Mouse (Mus musculus) adrenal gland, postnatal 14 days (tissue): Measurements from ENCODE around the gene Pxylp1. TPM values are rescaled to one million over a fixed set of nuclear protein-coding genes. Genes with fewer than 3 reads are reported as not detected.

ENCODE experiments used
- DNase-seq: peaks from one replicate; pipeline ENCODE4 v3.0.0; 2021; ENCODE audit warnings: mixed read lengths
- total RNA-seq: library from RNA; stranded (reverse); gene quantifications from 2 replicates; pipeline ENCODE4 v1.2.3, GENCODE M21; 2021

The Pxylp1 gene
- total RNA-seq, 1 experiment from 2014 or later: 8.4 TPM

DNA sequence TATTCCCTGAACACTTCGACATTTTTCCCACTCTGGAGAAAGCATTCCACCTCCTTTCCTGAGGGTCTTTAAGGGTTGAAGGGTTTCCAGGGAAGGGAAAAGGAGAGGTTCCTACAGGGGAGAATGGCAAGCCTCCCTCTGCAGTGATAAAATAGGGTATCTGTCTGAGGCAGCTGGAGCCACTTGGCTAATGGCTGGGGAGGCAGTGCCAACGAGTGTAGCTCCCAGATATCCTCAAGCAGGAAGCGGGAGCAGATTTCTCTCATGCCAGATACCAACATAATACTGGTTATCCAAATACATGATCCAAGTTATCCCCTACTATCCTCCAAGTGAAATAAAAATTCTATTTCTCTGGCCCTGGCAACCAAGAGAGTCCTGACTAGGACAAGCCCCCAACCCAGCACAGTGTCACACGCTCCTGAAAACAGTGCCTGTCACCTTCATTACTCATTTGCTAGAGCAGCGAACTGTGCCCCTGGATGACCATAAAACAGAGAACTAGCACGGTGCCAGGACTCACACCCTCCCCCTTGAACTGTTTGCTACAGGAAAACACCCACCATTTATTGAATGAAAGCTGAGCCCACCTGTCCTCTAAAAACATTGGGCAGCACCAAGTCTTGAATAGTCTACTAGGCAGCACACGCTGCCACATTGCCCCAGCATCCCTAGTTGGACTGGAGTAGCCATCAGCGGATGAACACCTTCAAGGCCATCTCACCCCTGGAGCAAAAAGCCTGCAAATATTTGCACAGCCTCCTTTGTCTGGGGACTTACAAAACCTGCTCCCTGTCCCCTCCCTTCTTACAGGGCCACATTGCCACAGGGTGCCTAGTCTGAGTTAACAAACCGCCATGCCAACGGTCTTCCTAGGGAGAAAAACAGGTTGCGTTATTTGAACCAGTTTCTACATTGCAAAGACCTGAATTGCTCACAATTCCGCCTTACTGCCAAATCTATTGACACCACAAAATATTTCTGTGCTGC lies 833 bp downstream of the Pxylp1 start:
- DNase-seq: no peak

DNA sequence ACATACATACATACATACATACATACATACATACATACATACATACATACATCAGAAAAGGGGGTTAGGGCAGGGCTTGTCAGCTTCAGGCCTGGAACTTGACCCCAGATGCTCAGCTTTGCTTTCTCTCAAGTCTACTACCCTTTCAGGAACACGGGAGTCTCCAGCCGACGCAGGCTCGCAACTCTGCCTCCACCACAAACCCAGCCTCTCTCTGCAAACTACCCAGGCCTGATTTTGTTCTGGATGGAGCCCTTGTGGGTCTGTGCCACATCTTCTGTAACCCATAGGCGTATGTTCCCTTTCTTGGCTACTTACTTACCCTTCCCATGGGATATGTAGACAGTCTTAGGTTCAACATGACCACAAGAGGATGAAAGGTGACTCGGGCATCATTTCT lies 1.7 kb downstream of the Pxylp1 start:
- no peak for DNase-seq

GRCm38 (mm10) chr9:96890266-96890665 lies 2.2 kb downstream of the Pxylp1 start:
- DNase-seq: no peak

DNA sequence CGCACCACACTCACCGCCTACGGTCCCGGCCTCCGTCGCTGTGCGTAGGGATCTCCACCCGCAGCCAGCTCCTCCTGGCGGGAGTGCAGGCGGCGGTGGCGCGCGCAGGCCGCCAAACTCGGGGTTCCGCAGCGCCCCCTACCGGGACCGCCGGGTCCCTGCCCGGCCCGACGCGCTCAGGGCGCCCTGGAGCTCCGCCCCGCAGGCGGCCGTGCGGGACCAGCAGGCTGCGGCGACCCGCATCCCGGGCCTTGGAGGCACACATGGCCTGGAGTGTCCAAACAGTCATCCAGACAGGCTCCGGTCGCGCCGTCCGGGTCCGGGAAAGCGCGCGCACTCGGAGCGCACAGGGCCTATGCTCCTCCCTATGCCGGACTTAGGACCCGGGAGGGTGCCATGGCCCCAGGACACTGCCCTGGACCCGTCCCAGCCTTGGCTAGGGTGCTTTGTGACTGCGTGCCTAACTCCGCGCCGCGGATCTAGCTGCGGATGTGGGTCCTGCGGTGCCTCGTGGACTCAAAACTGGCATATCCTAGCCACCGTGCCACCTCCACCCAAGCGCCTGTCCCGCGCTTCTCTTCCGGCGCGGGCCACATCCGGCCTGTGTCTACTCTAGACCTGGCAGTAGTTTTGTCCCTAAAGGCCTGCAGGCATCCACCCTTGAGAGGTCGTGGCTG lies 3.0 kb downstream of the Pxylp1 start:
- DNase-seq: peak; percentile 95

GRCm38 (mm10) chr9:96888742-96889344 lies 3.6 kb downstream of the Pxylp1 start:
- peak; percentile 56 for DNase-seq

DNA sequence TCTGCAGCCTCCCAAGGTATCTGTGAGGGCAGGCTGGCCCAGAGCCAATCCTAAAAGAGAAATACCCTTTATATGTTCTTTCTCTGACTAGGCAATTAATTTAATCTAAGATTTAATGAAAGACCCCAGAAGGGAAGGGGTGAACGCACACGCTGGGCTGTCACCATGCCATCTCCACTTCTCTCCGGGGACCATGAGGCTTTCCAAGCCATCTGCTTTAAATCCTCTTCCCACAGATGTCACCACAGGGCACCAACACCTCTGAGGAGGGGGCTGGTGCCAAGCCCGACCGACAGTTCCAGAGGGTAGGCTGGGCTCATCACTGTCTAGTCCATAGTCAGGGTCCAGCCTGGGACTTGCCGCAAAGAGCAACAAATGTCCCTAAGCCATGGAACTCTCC lies 4.5 kb downstream of the Pxylp1 start:
- DNase-seq: no peak

GRCm38 (mm10) chr9:96887492-96887891 lies 5.0 kb downstream of the Pxylp1 start:
- DNase-seq: no peak

GRCm38 (mm10) chr9:96885781-96886180 lies 6.7 kb downstream of the Pxylp1 start:
- peak; percentile 36 for DNase-seq

- DNase-seq: no peak
Measured at GRCm38 (mm10) chr9:96882496-96883265, 9.8 kb downstream of the Pxylp1 start.

DNA sequence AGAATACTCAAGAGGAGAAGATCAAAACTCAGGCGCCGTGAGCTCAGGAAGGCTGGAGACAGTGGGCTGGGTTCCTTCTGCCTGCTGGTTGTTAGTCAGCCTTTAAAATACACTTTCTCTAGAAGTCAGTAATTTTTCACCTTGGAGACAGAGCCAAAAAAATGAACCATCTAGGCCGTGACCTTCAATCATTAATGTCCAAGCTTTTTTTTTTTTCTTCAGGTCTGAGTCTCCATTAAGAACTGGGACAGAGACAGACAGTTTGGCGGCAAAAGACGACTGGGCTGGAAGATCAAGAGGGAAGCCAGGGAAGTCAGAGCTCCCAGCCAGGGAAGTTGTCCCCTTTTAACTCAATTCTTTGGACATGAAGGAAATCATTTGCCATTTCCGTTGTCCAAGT lies 10.6 kb downstream of the Pxylp1 start:
- DNase-seq: peak; percentile 39

GRCm38 (mm10) chr9:96879024-96879423 lies 13.4 kb downstream of the Pxylp1 start:
- peak; percentile 71 for DNase-seq

GRCm38 (mm10) chr9:96878464-96878863 lies 14.0 kb downstream of the Pxylp1 start:
- no peak for DNase-seq

DNA sequence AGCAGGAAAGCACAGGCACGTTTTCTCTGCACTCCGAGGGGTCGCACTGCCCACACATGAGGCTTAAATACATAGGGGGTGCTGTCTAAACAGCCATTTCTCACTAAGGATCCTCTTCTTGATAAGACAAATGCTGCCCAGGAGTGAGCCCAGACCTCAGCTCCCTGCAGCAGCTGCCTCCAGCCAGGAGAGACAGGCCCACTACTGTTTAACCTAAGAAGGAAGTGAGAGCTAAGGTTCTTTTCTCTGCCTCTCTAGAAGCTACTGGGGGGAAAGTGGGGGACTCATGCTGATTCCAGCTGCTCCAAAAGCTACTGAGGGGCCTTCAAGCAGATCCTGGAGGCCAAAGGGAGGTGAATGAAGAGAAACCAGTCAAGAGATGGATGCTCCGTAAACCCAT lies 16.8 kb downstream of the Pxylp1 start:
- DNase-seq: no peak

GRCm38 (mm10) chr9:96873082-96873481 lies 19.4 kb downstream of the Pxylp1 start:
- peak; percentile 80 for DNase-seq

DNA sequence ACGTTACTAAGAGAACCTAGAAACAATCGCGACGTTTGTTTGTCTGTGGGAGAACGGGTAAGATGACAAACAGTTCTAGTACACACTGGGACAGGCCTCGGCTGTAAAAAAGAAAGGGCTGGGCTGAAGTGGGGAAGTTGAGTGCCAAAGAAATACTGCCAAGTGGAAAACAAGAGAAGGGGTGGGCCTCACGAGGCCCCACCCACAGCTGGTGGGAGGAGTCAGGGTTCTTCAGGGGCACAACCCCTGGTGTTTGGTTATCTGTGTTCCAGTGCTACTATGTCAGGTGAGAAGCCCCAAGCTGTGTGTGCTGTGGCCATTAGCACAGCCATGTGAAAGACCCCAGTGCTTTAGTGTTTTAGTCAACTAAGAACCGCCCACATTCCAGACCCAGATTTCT lies 22.4 kb downstream of the Pxylp1 start:
- no peak for DNase-seq

DNA sequence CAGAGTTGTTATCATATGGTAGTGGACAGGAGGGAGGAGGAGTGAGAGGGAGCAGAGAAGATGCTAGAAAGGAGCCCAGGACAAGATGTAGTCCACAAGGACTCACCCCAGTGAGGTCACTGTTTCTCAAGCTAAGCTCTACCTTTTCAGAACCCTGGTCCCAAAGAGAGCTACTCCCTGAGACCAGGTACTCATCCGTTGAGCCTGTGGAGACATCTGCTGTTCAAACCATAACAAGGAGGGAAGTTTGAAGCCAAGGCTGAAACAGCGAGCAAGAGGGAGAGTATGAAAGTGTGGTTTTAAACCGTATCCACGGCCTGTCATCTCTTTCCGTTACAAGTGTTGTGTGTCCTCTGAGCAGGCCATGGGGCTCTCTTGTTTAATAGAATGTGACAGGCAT lies 22.9 kb downstream of the Pxylp1 start:
- DNase-seq: no peak

- peak; percentile 48 for DNase-seq
Measured at GRCm38 (mm10) chr9:96868546-96868945, 23.9 kb downstream of the Pxylp1 start.

DNA sequence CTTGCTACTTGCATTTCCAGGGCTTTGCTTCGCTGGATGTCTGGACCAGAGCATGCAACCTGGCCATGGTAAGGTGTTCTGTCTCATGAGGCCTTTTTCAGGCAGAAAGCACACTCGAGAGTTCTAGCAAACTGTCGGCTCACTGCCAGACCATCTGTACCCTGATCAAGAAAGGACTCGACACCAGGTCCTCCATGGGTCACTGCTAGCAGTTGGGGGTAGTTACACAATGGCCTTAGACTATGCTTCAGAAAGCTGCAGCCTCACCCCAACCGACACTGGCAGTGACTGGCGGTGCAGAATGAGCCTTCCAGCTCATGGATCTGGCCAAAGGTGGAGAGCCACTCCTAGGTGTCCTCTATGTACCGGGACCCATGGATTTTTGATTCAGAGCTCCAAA lies 25.3 kb downstream of the Pxylp1 start:
- no peak for DNase-seq

DNA sequence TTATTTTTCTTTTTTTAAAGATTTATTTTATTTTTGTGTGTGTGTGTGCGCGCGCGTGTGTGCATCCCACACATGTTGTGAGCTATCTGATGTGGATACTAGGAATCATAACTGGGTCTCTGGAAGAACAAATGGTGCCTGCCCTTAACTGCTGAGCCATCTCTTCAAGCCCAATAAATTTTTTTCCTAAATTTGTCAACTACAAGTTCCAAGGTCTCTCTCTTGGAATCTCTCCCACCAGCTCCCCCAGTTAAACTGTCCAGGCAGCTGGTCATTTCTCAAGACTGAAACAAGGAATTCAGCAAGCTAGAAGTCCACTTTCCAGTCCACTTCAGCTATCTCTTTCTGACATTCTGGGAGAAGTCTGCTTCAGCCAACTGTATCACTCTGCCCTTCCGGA lies 26.3 kb downstream of the Pxylp1 start:
- peak; percentile 49 for DNase-seq

GRCm38 (mm10) chr9:96865473-96866050 lies 26.9 kb downstream of the Pxylp1 start:
- no peak for DNase-seq

GRCm38 (mm10) chr9:96863539-96863938 lies 28.9 kb downstream of the Pxylp1 start:
- no peak for DNase-seq

- DNase-seq: no peak
Measured at GRCm38 (mm10) chr9:96862836-96863235, 29.6 kb downstream of the Pxylp1 start.
